Mouse (Mus musculus): ENCODE measurements at regions not wholly inside any gene's neighbourhood (a gene's known extent, or its start where the extent isn't known, plus 50 kb on each side); places are given as distances from the start of the nearest gene placed in this dataset.

- no peaks in the 10 kb centered on the region for H3K9me3 ChIP-seq (ENCODE audit: control insufficient read depth, low read length)
- WGBS: 75% methylated on average over 14 of the region's 14 CpGs
- no peak for DNase-seq (ENCODE audit: low spot score)
- no peaks in the 10 kb centered on the region for H3K36me3 ChIP-seq (ENCODE audit: control insufficient read depth, insufficient read depth, low read length)
- H3K4me1 ChIP-seq (replicated peaks; ENCODE audit: control insufficient read depth, insufficient read depth, low read length): no peaks in the 10 kb centered on the region
- ATAC-seq (replicated peaks; ENCODE audit: low FRiP score): no peak
- H3K27me3 ChIP-seq (ENCODE audit: control insufficient read depth, insufficient read depth, low read length): no peaks in the 10 kb centered on the region
- no peak overlapping the region for H3K27ac ChIP-seq (ENCODE audit: low read depth, low read length)
- no peak overlapping the region for H3K4me2 ChIP-seq (ENCODE audit: low read depth, low read length, severe bottlenecking)
- no peak overlapping the region for H3K4me3 ChIP-seq (ENCODE audit: low read depth, low read length)
- H3K9ac ChIP-seq (ENCODE audit: low read length): no peak overlapping the region
These were observed 50.3 kb upstream of the Hunk start for GRCm38 (mm10) chr16:90335499-90335898.

DNA sequence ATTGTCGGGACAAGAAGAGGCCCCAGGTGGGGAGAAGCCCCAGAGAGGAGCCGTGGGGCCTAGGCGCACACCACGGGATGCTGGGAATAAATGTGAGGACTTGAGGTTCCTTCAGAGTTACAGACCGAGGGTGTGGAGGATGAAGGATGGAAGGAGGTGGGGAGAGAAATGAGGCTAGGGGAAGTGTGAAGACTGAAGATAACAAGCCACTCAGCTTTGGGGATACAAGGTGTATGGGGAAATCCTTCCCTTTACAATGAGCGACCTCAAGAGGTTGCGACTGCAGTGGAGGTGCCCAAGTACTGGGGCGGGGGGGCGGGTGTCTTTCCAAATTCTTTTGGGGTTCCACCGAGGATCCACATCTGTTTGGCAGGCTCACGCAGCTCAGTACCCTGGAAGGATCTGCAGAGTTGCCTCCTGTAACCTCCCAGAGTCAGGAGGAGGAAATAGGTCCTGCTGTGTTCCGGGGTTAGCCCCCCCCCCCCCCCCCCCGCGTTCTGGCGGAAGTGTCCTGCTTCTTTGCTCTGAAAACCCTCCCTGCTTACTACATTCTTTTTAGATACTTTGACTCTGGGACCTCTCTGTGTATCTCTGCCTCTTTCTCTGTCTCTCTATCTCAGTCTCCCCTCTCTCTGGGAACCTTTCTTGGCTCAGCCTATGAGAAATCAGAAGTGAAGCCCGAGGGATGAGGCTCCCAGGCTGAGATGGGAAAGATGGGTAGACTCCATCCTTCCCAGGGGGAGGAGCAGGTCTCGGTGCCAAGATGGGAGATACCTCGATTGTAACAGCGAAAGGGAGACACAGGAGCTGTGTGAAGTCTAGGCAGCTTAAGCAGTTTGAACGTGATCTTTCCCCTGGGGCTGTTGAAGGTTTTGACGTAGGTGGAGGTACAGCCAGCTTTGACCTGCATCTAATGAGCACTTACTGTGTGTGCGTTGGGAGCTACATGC, 49.8 kb upstream of the Scaf4 start:
- no peak overlapping the region for H3K9ac ChIP-seq (ENCODE audit: low read length)
- H3K4me1 ChIP-seq (replicated peaks; ENCODE audit: control insufficient read depth, insufficient read depth, low read length): no peaks in the 10 kb centered on the region
- H3K36me3 ChIP-seq (ENCODE audit: control insufficient read depth, insufficient read depth, low read length): no peaks in the 10 kb centered on the region
- no peaks in the 10 kb centered on the region for H3K9me3 ChIP-seq (ENCODE audit: control insufficient read depth, low read length)
- DNase-seq (ENCODE audit: low spot score) (peak; percentile 43), ATAC-seq (replicated peaks; ENCODE audit: low FRiP score) (no peak)
- H3K27ac ChIP-seq (ENCODE audit: low read depth, low read length): no peak overlapping the region
- H3K27me3 ChIP-seq (ENCODE audit: control insufficient read depth, insufficient read depth, low read length): no peaks in the 10 kb centered on the region
- H3K4me3 ChIP-seq (ENCODE audit: low read depth, low read length): no peak overlapping the region
- no peak overlapping the region for H3K4me2 ChIP-seq (ENCODE audit: low read depth, low read length, severe bottlenecking)
- 64% methylated on average over 21 of the region's 22 CpGs for WGBS

Data from forebrain, embryonic 11.5 days (tissue).